Mouse (Mus musculus) heart, postnatal 10 days (tissue): ENCODE measurements around the gene Mon2. TPM values are rescaled to one million over a fixed set of nuclear protein-coding genes. Genes with fewer than 3 reads are reported as not detected.

Experiments
- DNase-seq, 2 experiments: peaks; one replicate each; pipeline ENCODE4 v3.0.0; 2021
- intact Hi-C: fragments of 180-260 bp; cut with DNase I; formaldehyde crosslinking; loops from one replicate; pipeline ENCODE4 v1.15.1; 2025
- total RNA-seq, 2 experiments: library from RNA; stranded (reverse); gene quantifications; 2 replicates each; pipeline ENCODE4 v1.2.3; 2021

The Mon2 gene
- total RNA-seq, 2 experiments from 2014 or later = 49.0 to 53.1 TPM

DNA sequence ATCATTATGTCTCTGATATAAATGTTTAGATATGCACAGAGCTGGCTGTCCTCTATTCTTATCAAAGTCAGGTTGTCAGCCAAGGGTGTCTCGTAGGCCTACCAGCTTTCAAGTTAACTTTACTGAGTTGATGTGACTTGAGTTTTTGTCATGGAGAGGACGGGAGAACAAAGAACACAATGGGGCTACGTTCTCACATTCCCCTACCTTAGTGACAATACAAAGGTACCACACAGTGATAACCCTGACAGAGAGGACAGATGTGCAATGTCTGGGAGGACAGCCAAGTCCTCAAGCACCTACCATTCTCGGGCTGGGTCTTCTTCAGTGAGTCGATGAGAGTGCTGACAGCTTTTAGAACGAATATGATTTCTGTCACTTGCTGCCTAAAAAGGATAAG lies 76.9 kb downstream of the Mon2 start:
- DNase-seq = no peak
- intact Hi-C loops = no loop called here

DNA sequence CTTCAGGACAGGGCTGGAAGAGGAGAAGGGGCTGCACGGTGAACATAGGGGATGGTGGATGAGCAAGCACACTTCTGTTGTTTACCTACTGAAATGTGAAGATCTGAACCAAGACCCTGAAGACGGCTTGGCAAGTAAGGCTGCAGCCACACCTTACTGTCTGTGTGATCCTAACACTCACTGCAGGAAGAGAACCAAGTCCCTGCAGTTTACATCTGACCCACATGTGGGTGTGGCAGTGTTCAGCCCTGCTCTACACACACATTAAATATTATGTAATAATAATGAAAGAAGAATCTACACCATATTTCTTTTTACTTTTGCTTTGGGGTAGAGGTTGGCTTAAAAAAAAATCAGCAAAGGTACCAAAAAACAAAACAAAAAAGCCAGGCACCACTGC lies 78.5 kb downstream of the Mon2 start:
- intact Hi-C loops = no loop called here
- DNase-seq = no peak

DNA sequence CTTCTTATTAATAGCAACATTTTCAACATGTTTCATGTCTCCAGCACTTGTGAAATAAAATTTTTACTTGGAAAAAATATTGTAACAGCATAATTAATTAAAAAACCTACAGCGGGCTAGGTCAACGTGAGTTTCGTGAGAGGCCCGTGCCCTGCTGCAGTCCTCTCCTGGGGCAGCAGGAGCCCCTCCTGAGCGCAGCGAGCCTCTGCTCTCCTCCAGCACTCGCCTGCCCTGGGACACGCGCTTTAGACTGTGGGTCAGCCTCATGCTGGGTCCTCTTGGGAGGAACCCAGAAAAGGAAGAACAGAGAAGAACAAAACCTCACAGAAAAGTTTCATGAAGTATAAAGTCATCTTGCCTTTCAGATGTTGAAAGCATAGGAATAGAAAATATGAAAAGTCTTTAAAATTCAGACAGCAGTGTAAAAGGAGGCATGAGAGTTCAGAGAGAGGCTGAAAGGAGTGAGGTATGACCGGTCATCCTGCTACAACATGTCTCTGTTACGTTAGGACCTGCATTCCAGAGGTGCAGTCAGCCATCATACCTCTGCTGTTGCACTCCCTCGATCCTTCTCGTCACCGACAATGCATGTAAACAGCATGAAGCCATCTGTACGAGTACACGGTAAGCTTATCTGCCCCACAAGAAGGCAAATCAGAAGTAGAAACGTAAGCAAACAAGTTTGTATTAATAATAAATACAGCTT lies 81.8 kb downstream of the Mon2 start:
- intact Hi-C loops = loop anchor here (5.0 kb wide), 1 partner anchor 442 kb away; no protein-coding TSS in a partner anchor
- no peak for DNase-seq

DNA sequence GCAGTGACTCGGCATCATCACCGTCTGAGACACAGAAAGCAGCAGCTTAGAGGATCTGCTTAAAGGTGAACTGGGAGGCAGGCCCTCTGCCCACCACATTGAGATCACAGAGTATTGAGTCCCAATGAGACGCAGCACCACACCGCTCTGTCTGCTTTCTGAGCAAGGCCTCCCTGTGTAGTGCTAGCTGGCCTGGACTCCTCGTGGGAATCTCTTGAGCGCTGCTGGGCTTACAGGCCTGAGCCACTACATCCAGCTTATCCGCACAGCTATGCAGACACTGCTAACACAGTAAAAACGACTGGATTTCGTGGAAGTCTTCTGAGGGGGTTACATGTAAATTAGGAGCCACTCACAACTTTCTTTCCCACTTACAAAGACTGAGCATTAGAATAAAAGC lies 84.7 kb downstream of the Mon2 start:
- peak; percentile 41 to 42 for DNase-seq
- intact Hi-C loops = loop anchor here (2.0 to 5.0 kb wide), 2 partner anchors 13 to 439 kb away; no protein-coding TSS in a partner anchor

DNA sequence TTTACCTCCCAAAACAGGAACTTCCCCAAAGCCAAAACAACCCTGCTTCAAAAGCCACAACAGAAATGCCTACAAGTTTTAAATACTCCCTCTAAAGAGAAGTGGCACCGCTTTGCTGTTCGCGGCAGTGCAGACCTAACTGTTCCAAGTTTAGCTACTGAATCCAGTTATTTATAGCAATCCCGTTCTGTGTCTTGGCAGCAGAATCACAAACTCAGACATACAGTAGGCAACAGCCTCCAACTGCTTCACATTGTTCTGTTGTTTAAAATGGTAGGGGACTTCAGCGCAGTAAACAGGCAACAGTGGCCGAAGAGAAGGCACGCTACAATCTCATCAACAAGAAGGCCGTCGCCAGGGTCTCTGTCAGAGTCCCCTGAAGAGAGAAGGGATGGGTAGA lies 85.3 kb downstream of the Mon2 start:
- intact Hi-C loops = loop anchor here (2.0 to 5.0 kb wide), 2 partner anchors 14 to 439 kb away; no protein-coding TSS in a partner anchor
- DNase-seq = peak; percentile 62 to 65

DNA sequence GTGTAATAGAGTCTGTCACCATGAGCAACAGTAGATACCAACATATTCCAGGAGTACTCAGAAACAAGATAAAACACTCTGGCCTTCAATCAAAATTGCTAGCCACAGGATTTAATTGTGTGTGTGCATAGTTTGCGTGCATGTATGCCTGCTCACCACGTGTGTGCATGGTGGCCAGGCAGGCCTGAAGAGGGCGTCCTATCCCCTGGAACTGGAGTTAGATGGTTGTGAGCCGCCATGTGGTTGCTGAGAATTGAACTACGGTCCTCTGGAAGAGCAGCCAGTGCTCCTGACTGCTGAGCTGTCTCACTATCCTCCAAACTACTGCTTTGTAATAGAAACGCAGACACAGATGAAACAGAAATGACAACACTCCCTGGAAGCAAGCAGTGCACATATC lies 85.7 kb downstream of the Mon2 start:
- peak; percentile 44 to 51 for DNase-seq
- intact Hi-C loops = loop anchor here (2.0 to 5.0 kb wide), 2 partner anchors 14 to 438 kb away; no protein-coding TSS in a partner anchor

DNA sequence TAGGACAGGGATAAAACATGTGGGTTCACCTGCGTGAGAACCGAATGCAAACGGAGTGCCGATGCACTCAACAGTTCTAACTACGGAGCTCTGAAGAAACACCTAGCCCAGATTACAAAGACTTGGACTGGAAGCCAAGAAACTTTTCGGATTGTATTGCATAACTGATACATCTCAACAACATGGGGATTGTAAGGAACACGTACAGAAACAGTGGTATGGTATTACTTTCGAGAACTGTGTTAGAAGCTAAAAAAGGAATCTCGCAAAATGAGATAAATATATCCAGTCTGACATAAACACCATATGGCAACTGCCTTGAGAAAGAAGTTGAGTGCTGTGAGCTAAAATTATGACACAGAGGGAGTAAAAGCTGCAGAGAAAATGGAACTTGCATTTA lies 86.4 kb downstream of the Mon2 start:
- no peak for DNase-seq
- intact Hi-C loops = loop anchor here (2.0 to 5.0 kb wide), 3 partner anchors 15 to 438 kb away; no protein-coding TSS in a partner anchor

DNA sequence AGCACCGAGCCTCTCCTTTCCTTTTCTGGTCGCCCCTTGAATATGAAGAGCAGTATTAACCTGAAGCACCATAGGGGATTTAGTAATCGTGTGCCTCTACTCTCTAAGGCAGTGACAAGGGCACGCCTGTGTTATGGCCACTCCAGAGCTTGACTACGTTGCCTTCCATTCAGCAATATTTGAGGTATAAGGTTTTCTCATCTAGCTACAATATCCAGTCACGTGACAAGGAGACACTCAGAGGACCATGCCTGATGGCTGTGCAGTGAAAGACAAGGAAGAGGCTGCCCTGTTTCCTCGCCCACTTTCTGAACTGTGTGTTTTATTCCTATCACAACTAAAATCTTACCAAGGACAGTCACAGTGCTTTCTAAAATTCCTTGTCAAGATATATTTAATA lies 87.9 kb downstream of the Mon2 start:
- intact Hi-C loops = loop anchor here (5.0 kb wide), 1 partner anchor 96 kb away; no protein-coding TSS in a partner anchor
- DNase-seq = no peak

DNA sequence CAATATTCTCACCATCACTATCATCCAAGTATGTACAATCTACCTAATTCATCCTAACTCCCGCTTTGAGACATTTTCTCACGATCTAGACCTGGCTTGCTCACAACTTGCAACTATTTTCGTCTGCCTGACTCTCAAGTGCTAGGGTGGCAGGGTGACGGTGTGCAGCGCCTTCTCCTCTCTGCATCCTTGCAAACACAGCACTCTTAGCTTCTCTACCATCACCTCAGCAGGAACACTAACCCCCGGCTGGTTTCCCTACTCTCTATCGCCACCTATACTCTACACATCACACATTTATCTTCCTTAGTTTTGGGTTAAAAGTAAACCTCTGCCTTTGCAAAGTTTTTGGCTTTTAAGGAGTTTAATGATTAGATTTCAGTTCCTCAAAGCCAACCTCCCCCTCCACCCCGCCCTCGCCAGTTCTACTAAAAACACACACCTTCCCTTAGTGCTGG lies 88.6 kb downstream of the Mon2 start:
- intact Hi-C loops = loop anchor here (1.0 to 5.0 kb wide), 2 partner anchors 95 to 180 kb away; no protein-coding TSS in a partner anchor
- DNase-seq = peak; percentile 66 to 72

DNA sequence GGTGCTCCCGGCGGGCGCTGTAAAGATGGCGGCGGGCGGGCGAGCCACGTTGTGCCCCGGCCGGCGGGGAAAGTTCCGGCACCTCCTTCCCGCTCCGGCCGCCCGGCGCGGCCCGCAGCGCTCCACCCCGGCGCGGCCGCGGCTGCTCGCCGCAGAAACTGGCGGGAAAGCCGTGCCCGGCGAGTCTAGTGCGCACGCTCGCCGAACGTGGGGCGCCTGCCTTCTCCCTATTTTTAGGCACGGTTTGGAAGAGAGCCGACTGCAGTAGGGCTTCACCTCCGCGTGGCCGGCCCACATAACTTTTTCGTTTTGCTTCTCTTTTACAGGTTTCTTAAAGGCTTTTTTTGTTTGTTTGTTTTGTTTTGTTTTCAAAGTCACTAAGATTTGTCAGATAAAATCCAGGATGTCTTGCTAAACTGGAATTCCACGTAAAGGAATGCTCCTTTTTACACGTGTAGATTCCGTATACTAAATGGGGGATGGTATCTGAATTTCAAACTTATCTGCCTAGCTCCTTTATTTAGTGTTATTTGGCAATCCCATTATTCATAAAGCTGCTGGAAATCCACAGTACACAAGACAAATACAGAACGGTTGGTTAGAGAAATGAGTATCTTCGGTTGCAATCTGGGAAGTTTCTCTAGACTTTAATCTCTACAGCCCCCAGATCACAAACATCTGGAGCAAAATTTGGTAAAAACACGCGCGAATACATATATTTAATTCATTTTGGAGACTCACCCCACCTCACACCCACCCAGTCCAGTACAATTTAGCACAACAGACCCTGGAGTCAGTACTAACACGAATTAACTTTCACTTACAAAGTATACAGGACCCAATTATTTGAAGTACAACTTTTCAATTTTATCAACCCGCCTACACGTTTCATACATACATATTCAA lies 89.7 kb downstream of the Mon2 start:
- intact Hi-C loops = loop anchor here (1.0 to 5.0 kb wide), 2 partner anchors 94 to 179 kb away; no protein-coding TSS in a partner anchor
- peak; percentile 87 to 88 for DNase-seq

DNA sequence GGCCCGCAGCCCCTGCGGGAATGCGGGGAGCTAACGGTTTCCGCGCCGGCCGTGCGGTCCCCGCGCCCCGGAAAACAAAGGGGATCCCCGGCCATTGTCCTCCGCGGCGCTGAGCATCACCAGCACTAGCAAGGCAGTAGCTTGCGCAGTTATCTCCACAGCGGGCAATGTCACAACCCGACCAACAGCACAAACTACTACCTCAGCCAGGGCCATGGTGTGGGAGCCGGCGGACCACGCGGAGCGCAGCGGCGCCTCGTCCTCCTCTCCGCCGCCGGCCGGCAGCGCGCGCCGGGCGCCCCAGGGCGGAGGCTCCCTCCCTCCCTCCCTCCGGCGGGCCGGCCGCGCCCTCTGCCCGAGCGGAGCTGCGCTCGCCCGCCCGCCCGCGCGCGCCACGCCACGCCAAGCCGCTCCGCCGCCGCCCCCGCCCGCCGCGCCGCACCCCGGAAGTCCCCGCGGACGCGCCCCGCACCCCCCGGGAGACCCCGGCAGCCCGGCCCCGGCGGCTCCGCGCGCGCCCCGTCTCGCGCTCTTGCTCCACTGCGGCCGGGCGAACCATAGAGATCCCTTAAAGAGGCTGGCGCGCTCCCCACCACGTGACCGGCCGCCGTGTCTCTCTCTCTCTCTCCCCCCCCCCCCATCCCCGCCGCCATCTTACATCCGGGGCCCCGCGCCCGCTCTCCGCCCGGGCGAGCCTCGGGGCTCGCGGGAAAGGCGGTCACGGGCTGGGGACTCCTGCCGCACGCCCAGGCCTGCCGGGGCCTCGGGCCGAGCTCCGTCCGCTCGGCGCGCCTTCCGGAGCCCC lies 90.6 kb downstream of the Mon2 start:
- peak; percentile 88 to 89 for DNase-seq
- intact Hi-C loops = loop anchor here (5.0 kb wide), 1 partner anchor 93 kb away; no protein-coding TSS in a partner anchor

DNA sequence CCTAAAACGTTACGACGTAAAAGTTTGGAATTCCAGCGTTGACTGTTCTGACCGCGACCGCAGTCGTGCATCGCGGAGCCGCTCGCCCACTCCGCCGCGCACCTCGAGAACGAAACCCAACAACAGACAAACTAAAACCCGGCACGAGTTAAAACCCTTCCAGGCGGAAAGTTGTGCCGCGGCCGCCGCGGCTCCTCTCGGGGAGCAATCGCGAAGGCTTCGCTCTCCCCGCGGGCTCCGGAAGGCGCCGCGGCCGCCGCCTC lies 91.1 kb downstream of the Mon2 start:
- intact Hi-C loops = loop anchor here (5.0 kb wide), 1 partner anchor 93 kb away; no protein-coding TSS in a partner anchor

DNA sequence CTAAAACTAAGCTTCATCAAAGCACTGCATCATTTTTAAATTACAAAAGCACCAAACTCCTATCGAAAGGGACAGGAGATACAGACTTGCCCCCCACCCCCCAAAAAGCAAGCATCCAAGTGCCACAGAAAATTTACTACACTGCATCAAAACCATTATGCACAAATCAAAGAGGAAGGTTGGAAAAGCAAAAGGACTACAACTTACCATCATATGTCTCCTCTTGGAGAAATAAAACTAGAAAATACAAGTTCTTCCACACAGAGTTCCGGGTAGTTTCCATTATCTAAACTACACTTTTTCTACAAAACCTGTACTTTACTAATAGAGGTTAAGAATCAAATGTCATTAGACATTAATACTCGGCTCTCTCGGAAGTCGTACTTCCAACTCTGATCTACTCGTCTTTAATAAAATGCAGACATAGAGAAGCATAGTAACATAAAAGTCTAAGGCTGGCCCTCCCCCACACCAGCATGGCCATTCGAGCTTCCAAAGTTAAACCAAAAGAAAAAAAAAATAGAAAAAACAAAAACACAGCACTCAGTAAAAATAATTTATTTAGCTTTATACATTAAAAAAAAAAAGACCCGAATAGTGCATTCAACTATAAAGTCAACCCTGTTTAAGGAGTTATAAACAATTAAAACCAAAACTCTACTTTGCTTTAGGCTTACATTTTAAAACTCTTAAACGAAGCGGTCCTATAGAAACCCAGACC lies 91.6 kb downstream of the Mon2 start:
- no peak for DNase-seq

More for the DNA sequence above, 91.1 kb downstream of the Mon2 start:
- no peak for DNase-seq

DNA sequence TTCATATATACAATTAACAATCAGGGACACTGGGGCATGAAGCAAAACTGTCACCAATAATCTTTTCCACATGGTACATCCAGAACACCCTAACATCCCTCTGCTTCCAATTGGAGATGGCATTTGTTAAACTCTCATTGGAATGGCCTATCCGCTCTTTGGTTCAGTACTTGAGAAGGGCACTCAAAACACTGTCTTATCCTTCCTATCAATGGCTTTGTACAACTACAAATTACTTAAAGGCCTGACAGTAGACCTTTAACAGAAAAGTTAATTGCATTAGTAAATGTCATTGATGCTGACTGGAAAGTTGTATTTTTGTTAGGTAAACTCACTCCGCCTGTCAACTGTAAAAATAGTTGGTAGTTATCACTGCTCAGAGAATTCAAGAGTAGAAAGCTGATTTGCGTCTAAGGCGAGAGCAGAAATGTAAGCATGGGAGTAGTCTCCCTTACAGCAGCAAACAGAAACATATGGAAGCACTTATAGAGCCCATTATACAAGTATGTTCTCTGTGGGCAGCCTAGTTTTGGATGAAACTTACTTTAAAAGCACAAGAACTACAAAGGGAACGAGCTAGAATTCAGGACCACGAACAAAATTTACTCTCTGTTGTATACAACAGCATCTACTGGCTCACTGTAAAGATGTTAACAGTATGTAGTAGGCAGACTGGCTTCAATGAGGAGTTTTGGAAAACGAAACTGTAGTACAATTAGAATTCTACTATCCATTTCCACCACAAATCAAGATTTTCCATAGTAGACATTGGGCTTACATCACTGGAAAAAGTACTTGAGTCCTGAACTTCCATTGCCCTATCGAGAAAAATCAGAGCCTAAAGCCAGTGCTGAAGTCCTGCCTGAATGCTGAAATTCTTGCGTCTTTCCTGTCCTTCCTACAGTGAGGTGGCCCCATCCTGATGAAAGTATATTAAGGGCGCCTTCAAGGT lies 92.5 kb downstream of the Mon2 start:
- peak; percentile 32 to 35 for DNase-seq
- intact Hi-C loops = no loop called here

More for the DNA sequence above, 91.6 kb downstream of the Mon2 start:
- intact Hi-C loops = loop anchor here (5.0 kb wide), 1 partner anchor 92 kb away; no protein-coding TSS in a partner anchor

DNA sequence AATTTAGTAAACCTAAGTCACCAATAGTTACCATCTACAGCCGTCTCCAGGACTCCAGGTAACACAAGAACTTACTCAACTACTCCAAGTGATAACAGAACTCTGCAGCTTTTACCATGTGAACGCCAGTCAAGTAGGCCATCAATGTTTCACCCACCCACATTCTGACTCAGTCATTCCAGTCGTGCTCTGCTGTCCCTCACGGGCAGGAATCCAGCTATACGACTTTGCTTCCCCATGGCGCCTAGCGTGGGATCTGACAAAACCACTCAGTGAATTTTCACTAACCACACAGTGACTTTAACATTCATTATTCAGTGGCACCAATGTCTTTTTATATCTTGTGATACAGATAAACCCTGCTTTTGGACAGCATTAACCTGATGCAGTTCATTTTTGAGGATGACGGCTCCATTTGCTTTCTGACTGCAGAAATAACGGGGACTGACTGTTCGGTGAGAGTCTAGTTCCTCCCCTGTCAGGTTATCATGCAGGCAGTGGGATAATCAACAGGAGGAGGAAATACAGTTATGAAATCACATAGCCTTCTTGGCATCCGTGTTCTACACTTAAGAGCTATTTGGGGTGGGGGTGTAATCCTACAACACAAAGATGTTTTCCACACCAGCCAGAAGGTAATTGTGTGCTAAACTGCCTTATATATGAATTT lies 93.3 kb downstream of the Mon2 start:
- intact Hi-C loops = no loop called here
- DNase-seq = peak; percentile 31 to 39

DNA sequence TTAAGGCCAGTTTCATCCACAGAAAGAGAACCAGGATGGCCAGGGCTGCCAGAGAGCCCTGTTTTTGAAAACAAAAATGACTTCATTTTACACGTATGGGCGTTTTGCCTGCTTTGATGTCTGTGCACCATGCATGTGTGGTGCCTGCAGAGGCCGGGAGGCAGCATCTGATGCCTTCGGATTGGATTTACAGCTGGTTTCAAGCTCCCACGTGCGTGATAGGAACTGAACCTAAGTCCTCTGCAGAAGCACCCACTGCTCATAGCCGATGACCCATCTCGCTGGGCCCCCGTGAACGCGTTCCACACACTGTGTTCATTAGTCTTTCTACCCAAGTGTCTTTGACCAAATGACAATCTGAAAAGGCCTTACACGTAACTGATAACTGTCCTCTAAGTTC lies 96.2 kb downstream of the Mon2 start:
- DNase-seq = no peak
- intact Hi-C loops = no loop called here

DNA sequence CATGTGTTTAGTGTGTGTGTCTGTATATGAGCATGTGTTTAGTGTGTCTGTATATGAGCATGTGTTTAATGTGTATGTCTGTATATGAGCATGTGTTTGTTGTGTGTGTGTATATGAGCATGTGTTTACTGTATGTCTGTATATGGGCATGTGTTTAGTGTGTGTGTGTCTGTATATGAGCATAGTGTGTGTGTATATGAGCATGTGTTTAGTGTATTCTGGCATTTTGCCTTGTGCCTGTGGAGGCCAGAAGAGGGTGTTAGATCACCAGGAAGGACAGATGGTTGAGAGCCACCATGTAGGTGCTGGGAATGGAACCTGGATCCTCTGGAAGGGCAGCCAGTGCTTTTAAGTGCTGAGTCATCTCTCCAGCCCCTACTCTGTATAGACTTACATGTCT lies 96.9 kb downstream of the Mon2 start:
- intact Hi-C loops = no loop called here
- DNase-seq = no peak

DNA sequence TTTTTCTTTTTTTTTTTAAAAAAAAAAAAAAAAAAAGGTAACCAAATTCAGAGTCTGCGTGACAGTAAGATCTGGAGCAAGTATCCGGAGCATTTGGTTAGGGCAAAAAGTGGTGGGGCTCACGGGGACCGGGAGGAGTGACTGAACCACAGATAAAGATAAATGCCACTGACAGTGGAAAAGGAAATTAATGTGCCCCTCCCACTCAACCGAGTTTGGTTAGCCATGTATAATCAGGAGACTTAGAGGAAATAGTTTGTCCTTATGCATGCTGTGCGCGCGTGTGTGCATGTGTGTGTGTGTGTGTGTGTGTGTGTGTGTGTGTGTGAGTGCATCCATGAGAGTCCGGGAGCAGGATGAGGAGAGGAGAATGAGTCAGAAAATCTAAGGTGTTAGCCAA lies 100.3 kb downstream of the Mon2 start:
- intact Hi-C loops = no loop called here
- no peak for DNase-seq
